ENCODE assay signal across 14 mouse cellular contexts in the genomic region with DNA sequence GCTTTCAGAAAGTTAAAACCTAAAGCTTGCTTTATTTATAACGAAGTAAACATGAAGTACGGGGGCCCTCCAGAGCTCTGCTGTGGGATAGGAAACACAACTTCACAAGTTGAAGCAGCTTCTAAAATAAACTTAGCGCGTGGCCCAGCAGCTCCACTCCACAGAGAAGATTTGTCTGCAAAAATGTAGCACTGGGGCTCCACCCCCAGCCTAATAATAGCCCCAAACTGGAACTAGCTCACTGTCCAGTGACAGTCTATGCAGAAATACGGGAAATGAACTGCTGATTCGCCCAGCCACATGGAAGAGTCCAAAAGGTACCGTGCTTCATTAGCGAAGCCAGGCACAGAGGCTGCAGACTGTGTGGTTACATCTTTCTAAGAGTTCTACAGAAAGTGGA. TPM values are rescaled to one million over a fixed set of nuclear protein-coding genes. Genes with fewer than 3 reads are reported as not detected.
A peak's percentile ranks its signal among the peaks of the same experiment; 100 is the strongest.
DNase-seq lines count a peak whose midpoint lies in the region; ATAC-seq and TF ChIP-seq lines count a peak whose summit lies in the region.
"Had no signal": no experiment of that assay in that cellular context is flagged by ENCODE, and none has a peak within 500 bp of the region (broad histone marks: within the 10 kb centered on the region; RNA-seq: fewer than 3 reads in every experiment).

No protein-coding gene starts in this region.

- H3K27me3 ChIP-seq in heart, embryonic 13.5 days (replicated peaks), result no peaks in the 10 kb centered on the region
- no peaks in the 10 kb centered on the region for H3K27me3 ChIP-seq in kidney, embryonic 16.5 days (ENCODE audit: insufficient read depth, low read length)
- H3K27me3 ChIP-seq: limb, embryonic 13.5 days; stomach, embryonic 15.5 days had no signal

- H3K27ac ChIP-seq in left cerebral cortex, adult 2 months, result peak overlapping the region; percentile 54
- H3K27ac ChIP-seq in bone marrow macrophage, adult 2 months (ENCODE audit: insufficient read depth, low read depth, low read length), result peak overlapping the region; percentile 97
- H3K27ac ChIP-seq in heart, embryonic 13.5 days (replicated peaks), result peak overlapping the region; percentile 90
- H3K27ac ChIP-seq in kidney, embryonic 16.5 days (ENCODE audit: low read length), result no peak overlapping the region
- H3K27ac ChIP-seq: limb, embryonic 13.5 days; stomach, embryonic 15.5 days had no signal

- ATAC-seq in heart, embryonic 13.5 days (ENCODE audit: extremely low read depth, insufficient number of reproducible peaks, low FRiP score, low TSS enrichment), result no peak
- no peak for ATAC-seq in kidney, embryonic 16.5 days (ENCODE audit: low FRiP score, low TSS enrichment)
- ATAC-seq: lung, postnatal 0 days had no signal

- DNase-seq in left cerebral cortex, adult 2 months (ENCODE audit: extremely low spot score in 1 of 2, low spot score in 2 of 2), result no peak
- DNase-seq in left cerebral cortex, adult 8-10 months (ENCODE audit: low spot score in 2 of 2), result no peak
- peak; percentile 71 for DNase-seq in brain, adult 2 months (ENCODE audit: low read depth, low spot score)
- DNase-seq in urinary bladder, postnatal 4 days (ENCODE audit: low spot score in 2 of 2), result no peak
- no peak for DNase-seq in urinary bladder, postnatal 14 days (ENCODE audit: low spot score)
- DNase-seq: cerebellum, adult 18-20 months; midbrain, embryonic 14.5 days; thymus, postnatal 36 days had no signal

- H3K36me3 ChIP-seq in heart, embryonic 13.5 days, result peaks cover 29% of the 10 kb centered on the region
- H3K36me3 ChIP-seq in kidney, embryonic 16.5 days (ENCODE audit: insufficient read depth, low read length), result peaks cover 17% of the 10 kb centered on the region

- WGBS in heart, embryonic 13.5 days, result 54% methylated on average over 8 of the region's 8 CpGs
- WGBS in kidney, embryonic 16.5 days, result 82% methylated on average over 8 of the region's 8 CpGs

- no peak overlapping the region for H3K4me3 ChIP-seq in left cerebral cortex, adult 2 months
- H3K4me3 ChIP-seq in bone marrow macrophage, adult 2 months (ENCODE audit: insufficient read depth, low read length), result peak overlapping the region; percentile 44
- peak overlapping the region; percentile 22 for H3K4me3 ChIP-seq in heart, embryonic 13.5 days
- no peak overlapping the region for H3K4me3 ChIP-seq in kidney, embryonic 16.5 days (ENCODE audit: low read length)
- H3K4me3 ChIP-seq: limb, embryonic 13.5 days; stomach, embryonic 15.5 days had no signal

- peak overlapping the region; percentile 68 for H3K9ac ChIP-seq in heart, embryonic 13.5 days
- no peak overlapping the region for H3K9ac ChIP-seq in kidney, embryonic 16.5 days (replicated peaks; ENCODE audit: low read length)
- H3K9ac ChIP-seq: limb, embryonic 13.5 days; stomach, embryonic 15.5 days had no signal

- no peak for TF ChIP-seq CTCF in left cerebral cortex, adult 2 months (IDR thresholded peaks at IDR 0.05)
- TF ChIP-seq CTCF in bone marrow macrophage, adult 2 months (IDR thresholded peaks at IDR 0.05; ENCODE audit: low read depth, low read length), result no peak

- peak overlapping the region; percentile 93 for H3K4me2 ChIP-seq in heart, embryonic 13.5 days
- H3K4me2 ChIP-seq in kidney, embryonic 16.5 days (replicated peaks; ENCODE audit: low read depth, low read length), result no peak overlapping the region
- H3K4me2 ChIP-seq: limb, embryonic 13.5 days; stomach, embryonic 15.5 days had no signal

- no peaks in the 10 kb centered on the region for H3K9me3 ChIP-seq in heart, embryonic 13.5 days
- no peaks in the 10 kb centered on the region for H3K9me3 ChIP-seq in kidney, embryonic 16.5 days (ENCODE audit: low read length)
- H3K9me3 ChIP-seq: limb, embryonic 13.5 days; stomach, embryonic 15.5 days had no signal

- no peak for TF ChIP-seq POLR2A in bone marrow macrophage, adult 2 months (IDR thresholded peaks at IDR 0.05; ENCODE audit: borderline replicate concordance, low read depth, low read length)

- intact Hi-C loops in left cerebral cortex, adult 2 months (cut with DNase I), result no loop called here

- H3K4me1 ChIP-seq in bone marrow macrophage, adult 2 months (ENCODE audit: control insufficient read depth, insufficient read depth, low read length), result peaks cover 35% of the 10 kb centered on the region
- H3K4me1 ChIP-seq in heart, embryonic 13.5 days, result peaks cover 52% of the 10 kb centered on the region
- peaks cover 21% of the 10 kb centered on the region for H3K4me1 ChIP-seq in kidney, embryonic 16.5 days (ENCODE audit: insufficient read depth, low read length)

RNA-seq across cellular contexts. Expression of gene Lrsam1, which starts 7.9 kb away (rescaled TPM):
- total RNA-seq in left cerebral cortex, adult 2 months (2021), result 10 to 100 TPM; 37.6 to 38.2 TPM
- 10 to 100 TPM; 37.5 to 44.2 (median 38.6) TPM for total RNA-seq in left cerebral cortex, adult 8-10 months (2022)
- 12.0 and 13.2 TPM in 2 replicates for polyA plus RNA-seq in bone marrow macrophage, adult 2 months (2012; ENCODE audit: insufficient read depth, insufficient read length, missing spikeins)
- polyA plus RNA-seq in heart, embryonic 13.5 days (2015; fragmentation: Nextera tagmentation; extraction: Ambion mirVana), result 8.1 and 9.6 TPM in 2 replicates
- 11.7 and 12.2 TPM in 2 replicates for polyA plus RNA-seq in kidney, embryonic 16.5 days (2015; fragmentation: Nextera tagmentation; extraction: Ambion mirVana)

RNA-seq across cellular contexts. Expression of gene Rpl12, which starts 8.0 kb away (rescaled TPM):
- 100 to 1,000 TPM; 110 to 129 TPM for total RNA-seq in left cerebral cortex, adult 2 months (2021)
- total RNA-seq in left cerebral cortex, adult 8-10 months (2022), result 100 to 1,000 TPM; 114 to 127 (median 119) TPM
- 17.4 and 23.3 TPM in 2 replicates for polyA plus RNA-seq in bone marrow macrophage, adult 2 months (2012; ENCODE audit: insufficient read depth, insufficient read length, missing spikeins)
- polyA plus RNA-seq in heart, embryonic 13.5 days (2015; fragmentation: Nextera tagmentation; extraction: Ambion mirVana), result 108 and 112 TPM in 2 replicates
- 149 and 176 TPM in 2 replicates for polyA plus RNA-seq in kidney, embryonic 16.5 days (2015; fragmentation: Nextera tagmentation; extraction: Ambion mirVana)

RNA-seq across cellular contexts. Expression of gene Slc2a8, which starts 12.6 kb away (rescaled TPM):
- total RNA-seq in left cerebral cortex, adult 2 months (2021), result 10 to 100 TPM; 23.9 to 26.7 TPM
- total RNA-seq in left cerebral cortex, adult 8-10 months (2022), result 10 to 100 TPM; 21.9 to 27.0 (median 24.9) TPM
- polyA plus RNA-seq in bone marrow macrophage, adult 2 months (2012; ENCODE audit: insufficient read depth, insufficient read length, missing spikeins), result 20.7 and 23.4 TPM in 2 replicates
- polyA plus RNA-seq in heart, embryonic 13.5 days (2015; fragmentation: Nextera tagmentation; extraction: Ambion mirVana), result 18.6 and 19.0 TPM in 2 replicates
- 36.9 and 39.2 TPM in 2 replicates for polyA plus RNA-seq in kidney, embryonic 16.5 days (2015; fragmentation: Nextera tagmentation; extraction: Ambion mirVana)

Comparison
In these comparisons a context has a peak if more than half of its experiments do, and no peak if none do; other contexts are left out.
1. H3K4me3 ChIP-seq: peak in bone marrow macrophage, adult 2 months (single experiment) and heart, embryonic 13.5 days (single experiment); none in left cerebral cortex, adult 2 months (single experiment) and kidney, embryonic 16.5 days (single experiment).